Mouse (Mus musculus): ENCODE measurements around the gene Grpel1.

Grpel1 gene

DNA sequence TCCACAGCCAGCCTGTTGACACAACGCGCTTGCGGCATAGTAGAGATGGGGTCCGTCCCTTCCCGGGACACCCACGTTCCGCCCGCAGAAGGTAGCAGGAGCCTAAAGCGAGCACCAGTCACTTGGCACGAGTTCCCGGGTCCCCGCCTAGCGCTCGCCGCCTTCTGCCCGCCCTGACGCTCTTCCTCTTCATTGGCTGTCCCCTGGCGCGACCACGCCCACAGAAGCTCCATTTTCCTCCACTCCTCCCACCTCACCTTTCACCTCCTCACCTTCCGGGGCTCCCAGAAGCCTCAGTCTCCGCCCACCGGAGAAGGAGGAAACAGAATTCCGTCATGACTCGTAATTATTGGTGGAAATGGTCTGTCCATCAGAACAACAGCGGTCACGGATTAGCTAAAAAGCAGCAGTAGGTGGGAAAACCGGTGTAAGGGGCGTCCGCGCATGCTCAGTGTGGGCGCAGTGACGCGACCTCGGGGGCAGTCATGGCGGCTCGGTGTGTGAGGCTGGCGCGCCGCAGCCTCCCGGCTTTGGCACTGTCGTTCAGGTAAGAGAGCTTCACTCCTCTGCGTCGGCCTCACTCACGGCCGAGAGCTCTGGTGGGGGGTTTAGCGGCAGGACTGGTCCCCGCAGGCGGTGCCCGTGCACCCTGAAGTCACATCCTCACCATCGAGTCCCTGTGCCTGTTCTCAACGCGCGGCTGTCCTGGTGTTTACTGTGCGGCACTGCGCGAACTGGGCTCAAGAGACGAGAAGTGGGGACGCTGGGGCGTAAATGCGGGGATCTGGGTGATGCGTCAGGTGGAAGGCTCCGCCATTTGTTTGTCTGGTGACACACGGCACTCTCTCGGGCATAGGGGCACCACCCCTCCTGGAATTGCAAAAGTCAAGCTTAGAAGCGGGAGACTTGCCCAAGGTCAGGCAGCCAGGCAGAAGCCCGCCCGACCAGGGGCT, at the start of gene Grpel1:
Gene Grpel1, plus strand, starts transcription at position 290 of the 953 bp plus-strand sequence.
- DNase-seq (ENCODE audit: extremely low read depth, low read depth, low spot score), result peak; percentile 91

DNA sequence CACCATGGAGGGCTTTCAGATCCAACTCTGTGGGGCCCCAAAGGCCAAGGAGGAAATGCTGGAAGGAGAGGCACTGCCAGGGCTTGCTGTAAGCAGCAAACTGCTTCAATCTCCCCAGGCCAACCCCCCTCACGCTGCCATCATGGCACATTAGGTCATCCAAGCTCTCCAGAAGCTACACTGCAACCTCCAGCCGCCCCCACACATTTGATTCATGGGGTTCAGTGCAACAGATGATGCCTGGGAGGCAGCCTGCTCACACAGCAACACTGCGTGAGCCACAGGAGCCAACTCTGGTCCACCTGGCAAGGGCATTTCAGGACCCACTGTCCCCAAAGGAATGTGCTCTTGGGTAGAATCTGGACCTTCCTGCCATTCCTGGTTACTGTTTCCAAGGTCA, 44.9 kb upstream of the Grpel1 start:
- DNase-seq (ENCODE audit: extremely low read depth, low read depth, low spot score), result no peak

GRCm38 (mm10) chr5:36422689-36423088, 42.1 kb upstream of the Grpel1 start:
- DNase-seq (ENCODE audit: extremely low read depth, low read depth, low spot score), result no peak

- DNase-seq (ENCODE audit: extremely low read depth, low read depth, low spot score), result no peak
These were observed 40.1 kb upstream of the Grpel1 start for GRCm38 (mm10) chr5:36424676-36425075.

- DNase-seq (ENCODE audit: extremely low read depth, low read depth, low spot score), result no peak
These were observed 38.4 kb upstream of the Grpel1 start for GRCm38 (mm10) chr5:36426404-36426803.

GRCm38 (mm10) chr5:36427831-36428230, 37.0 kb upstream of the Grpel1 start:
- DNase-seq (ENCODE audit: extremely low read depth, low read depth, low spot score), result no peak

- no peak for DNase-seq (ENCODE audit: extremely low read depth, low read depth, low spot score)
These were observed 35.2 kb upstream of the Grpel1 start for GRCm38 (mm10) chr5:36429551-36429950.

DNA sequence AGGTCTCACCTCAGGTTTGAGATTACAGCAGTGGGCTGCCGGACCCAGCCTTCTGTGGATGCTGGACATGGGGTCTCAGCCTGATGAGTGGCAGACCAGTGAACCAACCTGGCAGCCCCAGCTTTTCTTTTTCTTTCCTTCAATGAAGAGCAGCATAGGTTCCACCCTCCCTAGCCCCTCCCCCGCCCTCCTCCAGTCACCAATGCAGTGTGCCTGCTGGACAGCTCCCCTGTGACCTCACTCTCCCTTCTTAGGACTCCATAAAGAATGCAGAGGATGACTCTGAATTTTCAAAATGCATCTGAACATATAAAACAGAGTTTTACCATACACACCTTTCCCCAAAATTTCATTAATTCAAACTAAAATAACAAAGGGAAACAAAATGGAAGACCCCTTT, 33.1 kb upstream of the Grpel1 start:
- no peak for DNase-seq (ENCODE audit: extremely low read depth, low read depth, low spot score)

- DNase-seq (ENCODE audit: extremely low read depth, low read depth, low spot score), result no peak
These were observed 30.3 kb upstream of the Grpel1 start for GRCm38 (mm10) chr5:36434398-36434967.

- DNase-seq (ENCODE audit: extremely low read depth, low read depth, low spot score), result no peak
These were observed 27.9 kb upstream of the Grpel1 start for GRCm38 (mm10) chr5:36436858-36437257.

- DNase-seq (ENCODE audit: extremely low read depth, low read depth, low spot score), result no peak
These were observed 24.1 kb upstream of the Grpel1 start for GRCm38 (mm10) chr5:36440741-36441140.

- DNase-seq (ENCODE audit: extremely low read depth, low read depth, low spot score), result no peak
These were observed 20.2 kb upstream of the Grpel1 start for GRCm38 (mm10) chr5:36444611-36445010.

DNA sequence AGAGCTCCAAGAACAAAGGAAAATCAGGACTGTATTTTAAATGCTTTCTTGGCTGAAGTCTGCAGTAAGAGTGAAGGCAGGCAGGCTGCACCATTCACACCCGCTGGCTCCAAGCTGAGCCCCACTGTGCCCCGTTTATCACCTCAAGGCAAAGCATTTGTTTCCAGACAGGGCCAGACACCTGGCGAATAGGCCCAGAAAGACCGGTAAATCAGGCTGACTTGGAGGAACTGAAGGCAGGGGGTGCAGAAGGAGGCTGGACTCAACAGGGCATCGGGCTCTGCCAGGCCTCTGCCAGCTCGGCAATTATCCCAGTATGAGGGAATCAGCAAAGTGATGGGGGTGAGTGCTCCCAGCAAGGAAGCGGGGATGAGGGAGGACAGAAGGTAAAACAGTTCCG, 19.8 kb upstream of the Grpel1 start:
- peak; percentile 72 for DNase-seq (ENCODE audit: extremely low read depth, low read depth, low spot score)

- DNase-seq (ENCODE audit: extremely low read depth, low read depth, low spot score), result no peak
These were observed 18.5 kb upstream of the Grpel1 start for GRCm38 (mm10) chr5:36446166-36446890.

- no peak for DNase-seq (ENCODE audit: extremely low read depth, low read depth, low spot score)
These were observed 16.9 kb upstream of the Grpel1 start for GRCm38 (mm10) chr5:36447872-36448271.

GRCm38 (mm10) chr5:36449710-36450358, 15.0 kb upstream of the Grpel1 start:
- DNase-seq (ENCODE audit: extremely low read depth, low read depth, low spot score), result no peak

DNA sequence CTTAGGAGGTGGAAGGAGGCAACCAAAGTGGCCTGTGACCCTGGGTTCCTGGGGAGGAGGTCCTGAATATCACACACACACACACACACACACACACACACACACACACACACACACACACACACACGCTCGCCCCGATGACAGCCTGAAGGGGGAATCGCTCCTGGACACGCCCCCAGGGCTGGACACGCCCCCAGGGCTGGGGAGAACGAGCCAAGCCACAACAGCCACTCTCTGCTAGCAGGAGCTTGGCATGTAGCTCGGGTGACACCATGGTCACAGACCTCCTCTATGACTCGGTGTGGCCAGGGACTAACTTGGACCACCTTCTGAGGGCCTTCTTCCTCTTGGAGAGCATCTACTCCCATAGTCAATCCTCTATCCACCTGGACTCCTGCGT, 13.7 kb upstream of the Grpel1 start:
- DNase-seq (ENCODE audit: extremely low read depth, low read depth, low spot score), result no peak

GRCm38 (mm10) chr5:36451872-36452389, 12.9 kb upstream of the Grpel1 start:
- no peak for DNase-seq (ENCODE audit: extremely low read depth, low read depth, low spot score)

DNA sequence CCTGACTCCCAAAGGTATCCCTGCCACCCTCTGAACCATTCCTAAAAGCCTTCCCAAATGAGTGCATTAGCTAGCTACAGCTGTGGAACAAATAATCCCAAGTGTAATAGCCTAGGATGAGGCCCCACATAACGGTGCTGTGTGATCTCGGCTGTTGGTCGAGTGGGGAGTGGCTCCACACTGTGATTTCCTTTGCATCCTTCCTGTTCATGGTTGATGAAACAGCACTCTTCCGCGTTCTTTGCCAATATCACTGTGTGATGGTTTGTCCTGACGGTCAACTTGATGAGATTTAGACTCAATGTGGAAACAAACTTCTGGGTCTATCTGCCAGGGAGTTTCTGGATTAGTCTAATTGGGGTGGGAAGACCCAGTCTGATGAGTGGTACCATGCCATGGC, 12.0 kb upstream of the Grpel1 start:
- no peak for DNase-seq (ENCODE audit: extremely low read depth, low read depth, low spot score)

DNA sequence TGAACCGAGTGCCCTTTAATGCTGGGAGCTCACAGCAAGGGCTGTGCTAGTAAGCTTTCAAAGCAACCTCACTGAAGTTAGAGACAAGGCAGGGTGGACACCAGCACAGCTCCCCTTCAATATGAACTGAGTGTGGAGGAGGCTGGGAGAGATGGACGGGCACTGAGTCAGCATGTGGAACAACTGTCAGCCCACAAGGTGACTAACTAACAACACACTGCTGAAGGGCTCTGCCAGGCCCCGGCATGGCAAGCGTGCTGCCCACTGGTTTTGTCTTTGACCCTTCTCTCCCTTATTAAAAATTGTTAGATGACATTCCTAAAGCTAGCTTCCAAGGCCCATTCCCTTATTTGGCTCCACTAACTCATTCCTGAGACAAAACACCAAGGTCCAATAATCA, 7.1 kb upstream of the Grpel1 start:
- no peak for DNase-seq (ENCODE audit: extremely low read depth, low read depth, low spot score)

DNA sequence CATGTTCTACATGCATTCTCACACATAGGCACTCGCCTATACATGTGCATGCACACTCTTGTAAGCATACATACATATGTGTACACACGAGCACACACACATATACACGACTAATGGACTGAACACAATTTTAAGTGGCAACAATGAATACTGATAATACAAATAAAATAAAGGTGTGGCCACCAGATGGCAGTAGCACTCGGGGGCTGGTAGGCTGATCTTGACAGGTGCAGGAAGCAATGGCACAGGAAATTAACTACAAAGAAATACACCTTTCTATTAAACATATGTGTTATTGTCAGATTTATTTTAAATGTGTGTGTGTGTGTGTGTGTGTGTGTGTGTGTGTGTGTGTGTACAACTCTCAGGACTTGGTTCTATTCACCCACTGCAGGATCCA, 5.9 kb upstream of the Grpel1 start:
- no peak for DNase-seq (ENCODE audit: extremely low read depth, low read depth, low spot score)

All from fat pad, adult 2 months (tissue).